Mouse (Mus musculus) embryonic stem cell, embryonic (primary cell): Measurements from ENCODE around the gene Olfr193.
"Not testable (repeated sequence)": the region's sequence is repeated elsewhere in the genome, so short reads cannot be mapped to it uniquely, and the experiment has no call there.

Experiments
- CTCF ChIA-PET, 4 experiments: fragments of 300-600 bp in 2 of 4; fragments of 350-600 bp in 2 of 4; sonication (Branson Sonifier 250); formaldehyde crosslinking; loops; one replicate each; lab custom pipeline; 2022; ENCODE audit warnings: inconsistent platforms in 2 of 4; lab: Charles Lee
- POLR2A ChIA-PET, 4 experiments: fragments of 300-600 bp in 2 of 4; fragments of 350-600 bp in 2 of 4; sonication (Branson Sonifier 250); formaldehyde crosslinking; loops; one replicate each; lab custom pipeline; 2022; ENCODE audit warnings: antibody characterized with exemption in 4 of 4, inconsistent platforms in 1 of 4; lab: Charles Lee

Olfr193 gene

GRCm38 (mm10) chr16:59111781-59112180 is at the start of gene Olfr193:
Gene Olfr193 (minus strand): TSS chr16:59111881.
- ChIA-PET POLR2A (no interaction called here), CTCF (no interaction called here)

GRCm38 (mm10) chr16:59151996-59152395 is 40.3 kb upstream of the Olfr193 start:
- ChIA-PET POLR2A (no interaction called here), CTCF (no interaction called here)

DNA sequence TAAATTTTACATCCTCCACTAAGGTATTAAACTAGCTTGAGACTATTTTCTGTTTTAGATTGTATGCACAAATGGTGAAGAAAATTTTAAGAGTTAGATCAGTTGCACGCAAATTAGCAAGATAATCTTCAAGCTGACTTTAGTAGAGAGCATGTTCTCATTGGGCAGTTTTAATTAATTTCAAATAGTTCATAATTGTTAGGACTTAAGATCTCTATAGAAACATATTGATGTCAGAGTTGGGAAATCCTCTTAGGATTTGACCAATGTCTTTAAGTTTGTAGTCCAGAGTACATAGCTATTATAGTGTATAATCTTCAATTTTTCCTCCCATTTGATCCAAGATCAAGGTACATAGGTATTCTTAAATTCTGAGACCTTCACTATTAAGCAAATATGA is 35.1 kb upstream of the Olfr193 start, which contains the start of gene Olfr195:
Gene Olfr195 (plus strand): TSS at position 301 of the 400 bp plus-strand sequence.
- CTCF ChIA-PET = no interaction called here
- POLR2A ChIA-PET = no interaction called here

DNA sequence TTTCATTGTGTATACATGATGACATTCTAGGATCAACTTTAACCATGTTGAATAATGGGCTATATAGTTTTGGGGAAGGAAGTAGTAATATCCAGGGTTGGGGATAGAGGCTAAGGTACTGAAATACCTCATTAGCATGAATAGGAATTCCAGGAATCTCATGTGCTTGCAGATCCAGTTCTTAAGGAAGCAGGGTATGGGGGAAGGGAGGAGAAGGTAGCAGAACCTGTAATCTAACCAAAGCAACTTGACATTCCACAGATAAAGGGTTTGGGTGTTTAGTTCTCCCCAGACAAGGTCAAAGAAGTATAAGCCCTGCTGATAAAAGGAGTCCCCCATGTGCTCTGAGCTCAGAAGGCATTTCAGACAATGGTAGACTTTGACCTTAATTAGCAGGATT is 29.4 kb upstream of the Olfr193 start:
- ChIA-PET CTCF (no interaction called here), POLR2A (no interaction called here)

DNA sequence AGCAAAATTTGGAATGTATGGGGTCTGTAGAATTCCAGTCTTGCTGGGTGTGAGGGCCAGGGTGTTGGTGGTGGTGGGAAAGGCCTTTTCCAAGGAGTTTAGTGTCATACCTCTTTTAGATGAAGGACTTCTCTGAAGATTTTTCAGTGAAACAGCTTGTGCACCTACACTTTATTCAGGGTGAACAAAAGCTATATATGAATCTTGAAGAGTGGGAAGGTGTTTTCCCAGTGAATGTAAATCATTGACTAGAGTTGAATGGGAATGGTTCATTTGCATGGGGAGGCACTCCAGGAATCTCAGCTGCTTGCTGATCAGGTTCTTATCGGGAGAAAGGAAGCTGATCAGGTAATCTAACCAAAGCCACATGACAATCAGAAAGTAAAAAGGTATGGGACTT is 19.1 kb upstream of the Olfr193 start:
- CTCF ChIA-PET = no interaction called here
- POLR2A ChIA-PET = no interaction called here

DNA sequence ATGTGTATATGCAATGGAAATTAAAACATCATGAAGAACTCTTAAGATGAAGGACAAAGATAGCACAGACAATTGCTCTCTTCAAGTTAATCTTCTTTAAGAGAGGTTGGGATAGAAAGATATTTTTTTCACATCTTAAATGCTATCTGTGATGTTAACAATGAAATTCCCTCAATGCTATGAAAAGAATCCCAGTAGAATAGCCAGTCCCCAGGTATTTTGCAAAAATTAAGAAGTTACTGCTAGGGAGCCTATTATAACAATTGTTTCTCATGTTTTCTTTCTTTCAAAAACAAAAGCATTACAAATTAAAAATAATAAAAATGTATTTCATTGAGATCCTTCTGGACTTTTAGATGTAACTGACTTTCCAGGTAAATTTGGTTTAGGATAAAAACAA is 9.3 kb upstream of the Olfr193 start, which contains the start of gene Olfr194:
Gene Olfr194 (minus strand): TSS at position 101 of the 400 bp plus-strand sequence.
- CTCF ChIA-PET = no interaction called here

DNA sequence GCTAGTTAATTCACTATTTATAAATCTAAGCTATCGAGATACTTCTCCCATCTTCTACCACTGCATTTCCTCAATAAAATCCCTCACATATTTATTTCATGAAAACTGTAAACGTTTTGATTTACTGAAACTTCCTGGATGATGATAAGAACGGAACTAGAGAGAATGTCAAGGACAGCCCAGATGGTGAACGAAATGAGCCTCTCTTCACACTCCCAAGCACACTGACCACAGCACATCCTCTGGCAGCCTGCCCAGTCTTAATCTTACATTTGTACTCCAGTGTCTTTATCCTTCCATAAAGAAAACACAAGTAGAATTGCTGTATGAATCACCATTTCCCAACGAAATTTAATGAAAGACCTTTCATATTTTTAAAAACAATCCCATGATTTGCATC is 3.2 kb downstream of the Olfr193 start:
- CTCF ChIA-PET = not testable (repeated sequence)
- POLR2A ChIA-PET = interaction anchor here in 1 of 4 experiments (0.7 kb wide), 1 partner anchor 757 kb away, joined by 5 read pairs; no protein-coding TSS in a partner anchor

More for the DNA sequence above, 9.3 kb upstream of the Olfr193 start, which contains the start of gene Olfr194:
- POLR2A ChIA-PET = no interaction called here

DNA sequence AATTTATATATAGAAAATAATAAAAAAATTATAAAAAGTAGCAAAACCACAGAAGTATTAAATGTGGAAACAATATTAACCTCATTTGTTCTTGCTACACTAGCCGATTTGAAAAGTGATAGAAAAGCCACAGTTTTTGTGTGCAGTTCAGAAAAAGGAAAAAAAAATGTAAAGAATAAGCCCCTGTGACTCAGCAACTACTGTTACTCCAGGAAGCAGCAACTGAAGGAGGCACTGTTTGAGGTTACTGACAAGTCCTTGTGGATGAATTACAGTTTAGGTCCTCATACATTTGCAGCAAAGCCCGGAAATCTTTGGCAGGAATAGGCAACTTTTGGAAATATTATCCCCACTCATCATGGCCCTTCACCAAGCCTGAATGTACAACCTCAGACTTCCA is 6.4 kb downstream of the Olfr193 start:
- ChIA-PET POLR2A (no interaction called here), CTCF (no interaction called here)

- POLR2A ChIA-PET, CTCF ChIA-PET: not testable (repeated sequence)
Measured at GRCm38 (mm10) chr16:59089722-59090121, 22.0 kb downstream of the Olfr193 start, which contains the start of gene Olfr191. Gene Olfr191 (minus strand): TSS chr16:59089822.

DNA sequence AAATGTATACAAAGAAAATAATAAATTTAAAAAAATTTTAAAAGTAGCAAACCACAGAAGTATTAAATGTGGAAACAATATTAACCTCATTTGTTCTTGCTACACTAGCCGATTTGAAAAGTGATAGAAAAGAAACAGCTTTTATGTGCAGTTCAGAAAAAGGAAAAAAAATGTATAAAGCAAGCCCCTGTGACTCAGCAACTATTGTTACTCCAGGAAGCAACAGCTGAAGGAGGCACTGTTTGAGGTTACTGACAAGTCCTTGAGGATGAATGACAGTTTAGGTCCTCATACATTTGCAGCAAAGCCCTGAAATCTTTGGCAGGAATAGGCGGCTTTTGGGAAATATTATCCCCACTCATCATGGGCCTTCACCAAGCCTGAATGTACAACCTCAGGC is 30.6 kb downstream of the Olfr193 start:
- POLR2A ChIA-PET = not testable (repeated sequence)

GRCm38 (mm10) chr16:59077905-59078304 is 33.8 kb downstream of the Olfr193 start, which contains the start of gene Olfr190:
Gene Olfr190 (minus strand): TSS chr16:59078005.
- ChIA-PET CTCF (no interaction called here), POLR2A (no interaction called here)

More for the DNA sequence above, 30.6 kb downstream of the Olfr193 start:
- CTCF ChIA-PET = not testable (repeated sequence)

DNA sequence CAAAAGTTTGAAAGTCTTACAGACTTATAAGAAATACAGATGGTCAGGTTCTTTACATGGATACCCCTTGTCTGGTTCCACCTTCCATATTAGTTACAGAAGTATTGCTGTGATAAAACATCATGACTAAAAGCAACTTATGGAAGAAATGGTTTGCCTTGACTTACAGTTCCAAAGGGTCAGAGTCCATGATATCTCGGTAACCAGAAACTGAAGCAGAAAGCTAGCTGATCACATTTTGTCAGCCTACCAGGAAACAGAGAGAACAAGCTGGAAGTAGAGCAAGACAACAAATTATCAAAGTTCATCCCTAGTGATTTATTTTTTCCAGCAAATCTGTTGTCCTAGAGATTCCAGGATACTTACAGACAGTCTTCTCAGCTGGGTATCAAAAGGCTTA is 38.2 kb downstream of the Olfr193 start:
- ChIA-PET CTCF (no interaction called here), POLR2A (no interaction called here)

DNA sequence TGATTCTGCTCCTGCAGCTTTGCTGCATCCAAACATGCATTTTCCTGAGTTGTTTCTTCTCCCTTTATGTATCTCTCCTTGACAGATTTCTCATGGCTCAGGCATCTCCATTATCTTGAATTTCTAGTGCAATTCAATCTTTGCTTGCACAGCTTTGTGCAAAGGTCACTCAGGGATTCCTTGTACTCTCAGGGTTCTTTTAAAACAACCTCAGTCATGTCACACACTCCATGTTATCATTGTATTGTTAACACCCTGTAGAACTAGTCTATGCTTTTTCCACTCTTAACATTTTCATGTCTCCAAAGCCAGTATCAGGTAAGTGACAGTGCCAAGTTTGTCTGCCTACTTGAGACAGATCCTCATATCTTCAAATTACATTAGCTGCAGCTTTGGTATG is 39.9 kb downstream of the Olfr193 start:
- POLR2A ChIA-PET = no interaction called here
- CTCF ChIA-PET = no interaction called here

GRCm38 (mm10) chr16:59062411-59062810 is 49.3 kb downstream of the Olfr193 start:
- CTCF ChIA-PET = not testable (repeated sequence)

More at GRCm38 (mm10) chr16:59062411-59062810, 49.3 kb downstream of the Olfr193 start:
- POLR2A ChIA-PET = not testable (repeated sequence)
